Mouse (Mus musculus): ENCODE measurements around the gene Pofut1.

GRCm38 (mm10) chr2:153298460-153298859 is 57.1 kb downstream of the Pofut1 start:
- TF ChIP-seq CTCF (conservative IDR thresholded peaks at IDR 0.05; ENCODE audit: insufficient read depth, insufficient read length, low read depth, low read length) (no peak), POLR2A (IDR thresholded peaks at IDR 0.05; ENCODE audit: low read depth, low read length) (no peak)

All from kidney, adult 2 months (tissue).